Mouse (Mus musculus): ENCODE data around the gene P2ry2. TPM values are rescaled to one million over a fixed set of nuclear protein-coding genes. Genes with fewer than 3 reads are reported as not detected.

The P2ry2 gene
- polyA plus RNA-seq, 1 experiment, result 0.50 TPM

DNA sequence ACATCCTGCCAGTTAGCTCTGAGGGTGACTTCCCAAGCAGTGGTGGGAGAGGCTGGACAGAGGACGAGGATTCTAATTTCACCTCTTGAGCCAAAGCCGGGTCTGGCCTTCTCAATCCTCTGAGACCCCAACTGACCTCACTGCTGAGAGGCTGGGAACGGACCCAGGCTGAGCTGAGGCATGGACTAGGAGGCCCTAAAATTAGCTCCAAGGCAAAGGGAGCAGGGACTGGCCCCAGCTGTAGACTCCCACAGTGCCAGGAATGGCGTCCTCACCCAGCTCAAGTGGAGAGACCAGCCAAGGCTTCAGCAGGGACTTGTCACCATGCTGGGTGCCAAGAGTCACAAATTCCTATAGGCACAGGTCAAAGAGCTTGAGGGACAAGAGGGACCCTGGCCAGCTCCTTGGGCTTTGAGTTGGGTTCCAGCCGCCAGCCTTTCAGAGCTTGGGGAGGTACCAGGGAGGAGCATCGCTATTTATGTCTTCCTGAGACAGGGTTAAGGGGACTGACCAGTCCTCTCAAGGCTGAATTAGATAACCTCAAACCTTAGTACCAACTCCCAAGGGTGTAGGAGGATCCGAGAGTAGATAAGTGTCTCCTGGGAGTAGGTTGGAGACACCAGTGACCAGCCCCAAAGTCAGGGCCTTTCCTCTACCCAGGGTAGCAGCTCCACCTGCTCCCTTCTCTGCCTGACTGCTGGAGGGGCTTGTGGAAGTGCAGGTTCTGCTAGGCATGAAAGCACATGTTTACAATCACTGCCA is 36.8 kb upstream of the P2ry2 start:
- TF ChIP-seq CTCF (IDR thresholded peaks at IDR 0.05; ENCODE audit: extremely low read depth, insufficient read depth, low read length), result no peak
- TF ChIP-seq POLR2A (IDR thresholded peaks at IDR 0.05; ENCODE audit: extremely low read depth, insufficient read depth, low read length), result no peak
- H3K4me1 ChIP-seq (ENCODE audit: control insufficient read depth, insufficient read depth, low read length), result no peaks in the 10 kb centered on the region
- H3K4me3 ChIP-seq (ENCODE audit: insufficient read depth, low read length), result no peak overlapping the region
- H3K27ac ChIP-seq (ENCODE audit: insufficient read depth, low read length), result no peak overlapping the region

DNA sequence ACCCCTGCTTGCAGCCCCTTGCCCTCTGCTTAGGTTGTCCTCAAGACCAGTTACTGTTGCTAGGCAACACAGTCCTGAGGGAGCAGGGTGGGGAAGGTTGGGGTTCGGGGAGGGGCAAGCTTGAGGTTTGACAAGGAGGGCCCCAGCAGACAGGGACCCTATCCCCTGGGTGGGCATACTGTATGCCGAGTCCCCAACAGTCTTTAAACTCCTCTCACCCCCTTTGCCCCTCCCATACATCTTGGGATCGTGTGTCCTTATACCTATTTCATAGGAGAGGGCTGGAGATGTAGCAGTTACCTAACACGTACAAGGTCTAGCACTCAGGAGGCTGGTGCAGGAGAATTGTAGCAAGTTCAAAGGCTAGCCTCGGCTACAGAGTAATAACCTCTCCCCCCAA is 35.6 kb upstream of the P2ry2 start:
- no peak for TF ChIP-seq POLR2A (IDR thresholded peaks at IDR 0.05; ENCODE audit: extremely low read depth, insufficient read depth, low read length)
- no peak for TF ChIP-seq CTCF (IDR thresholded peaks at IDR 0.05; ENCODE audit: extremely low read depth, insufficient read depth, low read length)
- Histone ChIP-seq H3K4me3 (ENCODE audit: insufficient read depth, low read length) (no peak overlapping the region), H3K4me1 (ENCODE audit: control insufficient read depth, insufficient read depth, low read length) (no peaks in the 10 kb centered on the region), H3K27ac (ENCODE audit: insufficient read depth, low read length) (no peak overlapping the region)

DNA sequence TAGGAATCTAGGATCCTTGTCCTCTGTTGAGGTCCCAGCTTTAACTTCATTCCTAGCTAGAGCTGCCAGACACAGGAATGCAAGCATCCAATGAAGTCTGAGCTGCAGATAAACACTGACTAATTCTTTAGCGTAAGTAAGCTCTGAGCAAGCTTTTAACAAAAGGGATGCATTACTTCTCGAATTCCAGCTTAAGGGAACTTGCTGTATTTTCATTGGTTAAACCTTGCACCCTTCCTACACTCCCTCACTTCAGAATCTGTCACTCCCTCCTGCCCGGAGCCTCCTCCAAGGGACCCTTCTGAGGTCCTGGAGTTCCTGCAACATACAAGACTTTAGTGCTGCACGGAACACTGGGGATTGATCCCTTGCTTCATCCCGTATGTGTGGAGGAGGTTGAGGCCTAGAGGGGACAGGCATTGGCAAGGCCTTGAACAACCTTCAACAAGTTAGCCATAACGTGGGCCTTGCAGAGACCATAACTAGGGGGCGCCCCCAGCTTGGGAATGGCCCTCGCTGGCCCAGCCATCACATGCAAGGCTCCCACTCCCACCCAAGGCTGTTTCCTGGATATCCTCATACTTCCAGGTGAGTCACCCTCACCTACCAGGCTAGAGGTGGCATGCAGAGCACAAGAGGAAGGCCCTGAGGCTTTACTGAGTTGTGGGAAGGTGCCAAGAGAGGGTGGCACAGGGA is 31.3 kb upstream of the P2ry2 start:
- H3K4me3 ChIP-seq (ENCODE audit: insufficient read depth, low read length), result no peak overlapping the region
- TF ChIP-seq POLR2A (IDR thresholded peaks at IDR 0.05; ENCODE audit: extremely low read depth, insufficient read depth, low read length) (no peak), CTCF (IDR thresholded peaks at IDR 0.05; ENCODE audit: extremely low read depth, insufficient read depth, low read length) (no peak)
- H3K27ac ChIP-seq (ENCODE audit: insufficient read depth, low read length), result no peak overlapping the region
- H3K4me1 ChIP-seq (ENCODE audit: control insufficient read depth, insufficient read depth, low read length), result no peaks in the 10 kb centered on the region

DNA sequence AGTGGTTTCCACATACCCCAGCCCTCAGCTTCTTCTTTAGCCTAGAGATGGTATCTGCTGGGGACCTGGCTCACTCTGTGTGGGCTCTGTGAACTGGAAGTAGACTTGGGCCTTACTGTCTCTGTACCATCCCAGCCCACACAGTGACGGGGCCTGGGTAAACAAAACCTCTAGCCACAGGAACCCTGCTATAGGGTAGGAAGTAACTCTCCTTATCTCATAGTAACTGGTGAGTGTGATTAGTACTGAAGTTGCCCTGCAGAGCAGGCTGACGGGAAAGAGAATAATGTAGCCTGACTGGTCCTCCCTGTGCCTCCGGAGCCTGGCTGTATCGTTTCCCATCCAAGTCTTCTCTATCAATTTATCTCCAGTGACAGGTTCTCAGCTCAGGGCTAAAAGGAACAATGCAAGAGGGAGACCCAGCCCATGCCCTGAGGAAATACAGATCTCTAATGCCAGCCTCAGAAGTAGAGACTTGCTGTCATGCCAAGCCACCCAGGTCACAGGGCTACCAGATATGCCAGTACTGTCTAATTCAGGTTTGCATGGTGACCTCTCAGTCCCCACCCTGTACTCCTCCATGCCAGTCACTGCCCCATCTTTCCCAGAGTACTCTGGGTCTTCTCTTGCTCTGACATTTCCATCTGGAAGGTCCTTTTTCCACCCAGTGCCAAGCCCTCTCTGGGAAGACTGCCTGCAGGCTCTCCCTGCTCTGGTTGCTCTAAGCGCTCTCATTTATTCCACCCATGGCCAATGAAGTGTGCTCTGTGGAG is 29.5 kb upstream of the P2ry2 start:
- no peaks in the 10 kb centered on the region for H3K4me1 ChIP-seq (ENCODE audit: control insufficient read depth, insufficient read depth, low read length)
- TF ChIP-seq POLR2A (IDR thresholded peaks at IDR 0.05; ENCODE audit: extremely low read depth, insufficient read depth, low read length), result no peak
- H3K4me3 ChIP-seq (ENCODE audit: insufficient read depth, low read length), result no peak overlapping the region
- H3K27ac ChIP-seq (ENCODE audit: insufficient read depth, low read length), result no peak overlapping the region

DNA sequence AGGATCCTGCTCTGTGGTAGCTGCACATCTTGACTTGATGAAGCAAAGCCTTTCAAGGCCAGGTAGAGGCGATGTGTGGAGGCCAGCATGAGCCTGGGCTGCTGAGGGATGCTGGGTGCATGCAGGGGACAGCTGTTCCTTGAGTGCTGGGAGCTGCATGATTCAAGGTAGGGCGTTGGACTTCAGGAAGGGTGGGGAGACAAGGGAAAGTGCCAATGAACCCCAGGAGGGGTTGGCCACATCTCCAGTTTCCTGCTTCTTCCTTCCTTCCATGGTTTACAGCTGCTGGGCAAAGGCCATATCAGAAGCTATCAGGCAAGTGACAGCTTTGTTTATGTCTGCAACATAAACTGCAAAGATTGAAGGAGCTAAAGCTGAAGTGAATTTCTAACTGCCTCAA is 28.9 kb upstream of the P2ry2 start:
- Histone ChIP-seq H3K27ac (ENCODE audit: insufficient read depth, low read length) (no peak overlapping the region), H3K4me3 (ENCODE audit: insufficient read depth, low read length) (no peak overlapping the region), H3K4me1 (ENCODE audit: control insufficient read depth, insufficient read depth, low read length) (no peaks in the 10 kb centered on the region)
- no peak for TF ChIP-seq CTCF (IDR thresholded peaks at IDR 0.05; ENCODE audit: extremely low read depth, insufficient read depth, low read length)
- TF ChIP-seq POLR2A (IDR thresholded peaks at IDR 0.05; ENCODE audit: extremely low read depth, insufficient read depth, low read length), result no peak

DNA sequence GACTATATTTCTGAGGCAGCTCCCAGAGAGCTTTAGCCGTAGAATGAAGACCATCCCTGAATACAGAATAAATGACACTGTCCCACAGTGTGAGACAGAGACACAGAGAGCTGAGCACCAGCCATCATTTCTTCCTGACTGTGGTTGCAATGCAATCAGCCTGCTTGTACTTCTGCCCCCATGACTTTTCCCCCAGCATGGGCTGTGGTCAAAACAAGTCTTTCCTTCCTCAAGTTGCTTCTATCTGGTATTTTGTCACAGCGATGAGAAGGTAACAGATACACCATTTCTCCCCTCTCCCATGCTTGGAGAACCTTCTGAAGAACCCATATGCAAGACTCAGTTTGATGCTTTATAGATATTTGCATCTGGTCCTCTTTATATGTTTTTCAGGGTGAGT is 20.7 kb upstream of the P2ry2 start:
- Histone ChIP-seq H3K4me3 (ENCODE audit: insufficient read depth, low read length) (no peak overlapping the region), H3K4me1 (ENCODE audit: control insufficient read depth, insufficient read depth, low read length) (no peaks in the 10 kb centered on the region), H3K27ac (ENCODE audit: insufficient read depth, low read length) (no peak overlapping the region)
- no peak for TF ChIP-seq CTCF (IDR thresholded peaks at IDR 0.05; ENCODE audit: extremely low read depth, insufficient read depth, low read length)
- TF ChIP-seq POLR2A (IDR thresholded peaks at IDR 0.05; ENCODE audit: extremely low read depth, insufficient read depth, low read length), result no peak

DNA sequence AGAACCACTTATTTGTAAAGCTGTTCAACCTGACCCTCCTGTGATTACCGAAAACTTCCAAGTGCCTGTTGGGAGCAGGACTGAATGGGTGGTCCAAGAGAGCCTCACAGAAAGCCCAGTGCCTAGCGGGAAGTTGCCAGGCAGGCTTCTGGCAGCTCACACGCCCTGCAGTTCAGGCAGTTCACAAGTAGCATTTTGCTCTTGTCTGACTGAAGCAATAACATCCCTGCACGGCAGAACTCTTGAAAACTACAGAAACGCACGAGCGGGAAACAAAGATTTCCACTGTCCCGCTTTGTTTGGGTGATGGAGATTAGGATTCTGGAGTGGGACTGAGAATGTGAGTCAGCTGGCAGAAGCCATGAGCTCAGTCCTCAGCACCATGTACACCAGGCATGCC is 18.6 kb upstream of the P2ry2 start:
- no peak for TF ChIP-seq CTCF (IDR thresholded peaks at IDR 0.05; ENCODE audit: extremely low read depth, insufficient read depth, low read length)
- no peak for TF ChIP-seq POLR2A (IDR thresholded peaks at IDR 0.05; ENCODE audit: extremely low read depth, insufficient read depth, low read length)
- H3K27ac ChIP-seq (ENCODE audit: insufficient read depth, low read length), result no peak overlapping the region
- peaks cover 2% of the 10 kb centered on the region; the same call in 1 of the 2 replicates for H3K4me1 ChIP-seq (ENCODE audit: control insufficient read depth, insufficient read depth, low read length)
- H3K4me3 ChIP-seq (ENCODE audit: insufficient read depth, low read length), result no peak overlapping the region

DNA sequence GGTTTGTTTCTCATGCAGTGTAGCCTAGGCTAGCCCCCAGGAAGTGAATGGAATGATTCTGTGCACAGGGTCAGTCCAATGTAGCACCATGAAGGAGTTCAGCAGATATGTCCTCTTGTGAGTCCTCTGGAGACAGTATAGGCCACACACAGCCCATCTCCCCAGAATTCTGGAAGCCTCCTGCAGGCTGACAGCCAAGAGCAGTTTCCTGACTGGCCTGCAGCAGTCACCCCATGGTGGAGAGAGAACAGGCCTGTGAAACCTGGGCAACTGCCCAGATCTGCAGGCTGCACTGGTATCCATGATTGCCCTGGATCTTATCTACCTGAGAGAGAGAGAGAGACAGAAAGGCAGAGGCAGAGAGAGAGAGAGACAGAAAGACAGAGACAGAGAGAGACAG is 18.1 kb upstream of the P2ry2 start:
- Histone ChIP-seq H3K27ac (ENCODE audit: insufficient read depth, low read length) (no peak overlapping the region), H3K4me1 (ENCODE audit: control insufficient read depth, insufficient read depth, low read length) (peaks cover 2% of the 10 kb centered on the region; the same call in 1 of the 2 replicates), H3K4me3 (ENCODE audit: insufficient read depth, low read length) (no peak overlapping the region)
- TF ChIP-seq POLR2A (IDR thresholded peaks at IDR 0.05; ENCODE audit: extremely low read depth, insufficient read depth, low read length) (no peak), CTCF (IDR thresholded peaks at IDR 0.05; ENCODE audit: extremely low read depth, insufficient read depth, low read length) (no peak)

DNA sequence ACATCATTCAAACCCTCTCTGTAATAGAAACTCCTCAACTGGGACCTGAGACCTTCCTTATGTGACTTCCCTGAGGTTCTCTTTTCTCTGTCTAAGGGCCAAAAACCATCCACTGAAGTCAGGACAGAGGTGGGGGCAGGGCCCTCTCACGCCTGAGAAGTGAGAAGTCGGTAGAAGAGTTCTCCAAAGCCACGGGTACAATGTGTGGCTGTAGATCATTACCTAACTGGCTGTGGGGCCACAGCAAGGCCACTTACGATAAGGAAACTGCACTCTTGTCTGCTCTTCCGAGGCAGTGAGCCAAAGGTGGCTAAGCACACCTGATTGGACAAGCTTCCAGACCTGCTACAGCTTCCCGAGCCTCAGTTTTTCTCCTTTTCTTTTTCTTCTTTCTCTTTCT is 16.8 kb upstream of the P2ry2 start:
- no peak overlapping the region for H3K27ac ChIP-seq (ENCODE audit: insufficient read depth, low read length)
- peaks cover 2% of the 10 kb centered on the region; the same call in 1 of the 2 replicates for H3K4me1 ChIP-seq (ENCODE audit: control insufficient read depth, insufficient read depth, low read length)
- TF ChIP-seq CTCF (IDR thresholded peaks at IDR 0.05; ENCODE audit: extremely low read depth, insufficient read depth, low read length) (no peak), POLR2A (IDR thresholded peaks at IDR 0.05; ENCODE audit: extremely low read depth, insufficient read depth, low read length) (no peak)
- no peak overlapping the region for H3K4me3 ChIP-seq (ENCODE audit: insufficient read depth, low read length)
